Mouse (Mus musculus) left cerebral cortex, postnatal 4 days (tissue): ENCODE data around the gene Trappc3. TPM values are rescaled to one million over a fixed set of nuclear protein-coding genes. Genes with fewer than 3 reads are reported as not detected.
"Not testable (repeated sequence)": the region's sequence is repeated elsewhere in the genome, so short reads cannot be mapped to it uniquely, and the experiment has no call there.

ENCODE experiments used
- DNase-seq: peaks from one replicate; pipeline ENCODE4 v3.0.0-alpha.2; 2022
- intact Hi-C: fragments of 180-260 bp; cut with DNase I; formaldehyde crosslinking; loops from one replicate; pipeline ENCODE4 v1.15.1; 2025
- total RNA-seq, 2 experiments: library from RNA; stranded (reverse); gene quantifications; 2 replicates each; pipeline ENCODE4 v1.2.3; 2021

The Trappc3 gene
- 100 to 1,000 TPM; 102 to 105 TPM for total RNA-seq

DNA sequence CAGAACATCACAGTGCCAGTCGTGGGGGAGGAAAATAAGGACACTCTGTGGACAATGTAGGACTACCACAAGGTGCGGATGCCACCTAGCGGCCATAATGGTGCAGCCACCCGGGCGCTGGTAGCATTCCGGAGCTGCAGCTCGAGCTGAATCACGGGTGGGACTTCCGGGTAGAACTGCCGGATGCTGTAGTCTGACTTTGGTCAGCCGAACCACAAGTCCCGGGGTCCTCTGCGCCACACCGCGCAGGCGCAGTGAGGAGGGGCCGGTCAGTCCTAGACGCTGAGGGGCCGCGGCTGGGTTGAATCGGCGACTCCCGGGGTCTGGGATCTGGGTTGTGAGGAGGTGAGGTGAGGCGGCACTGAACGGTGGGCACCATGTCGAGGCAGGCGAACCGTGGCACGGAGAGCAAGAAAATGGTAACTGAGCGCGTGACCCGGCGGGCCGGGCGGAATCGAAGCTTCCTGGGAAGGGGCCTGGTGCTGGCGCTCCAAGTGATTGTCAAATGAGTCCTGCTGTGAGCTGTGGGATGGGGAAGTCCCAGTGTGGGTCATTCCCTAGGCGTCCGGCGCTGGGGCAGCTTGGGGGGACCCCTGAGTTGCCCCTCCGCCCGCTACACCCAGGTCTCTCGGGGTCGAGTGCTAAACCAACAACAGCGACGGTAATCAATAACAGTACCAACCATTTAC is at the start of gene Trappc3:
Trappc3 (plus strand) TSS at position 207 of the 689 bp plus-strand sequence.
- DNase-seq, result peak; percentile 100
- intact Hi-C loops, result loop anchor here (5.0 kb wide), 1 partner anchor 35 kb away; no protein-coding TSS in a partner anchor

DNA sequence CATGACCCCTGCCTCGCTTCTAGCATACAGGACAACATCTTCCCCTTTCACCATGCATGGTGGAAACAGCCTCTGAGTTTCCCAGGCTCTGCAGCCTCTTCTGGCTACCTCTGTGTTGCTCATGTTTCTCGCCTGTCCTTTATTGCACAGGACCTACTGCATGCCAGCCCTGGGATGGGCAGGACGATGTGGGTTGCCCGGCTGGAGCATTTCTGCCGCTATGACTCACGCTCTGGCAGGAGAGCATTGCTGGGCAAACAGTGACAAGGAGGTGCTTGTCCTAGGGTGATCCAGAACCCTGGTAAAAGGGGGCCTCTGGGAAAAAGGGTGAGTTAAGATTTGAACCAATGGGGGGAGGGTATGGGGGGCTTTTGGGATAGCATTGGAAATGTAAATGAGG is 44.4 kb upstream of the Trappc3 start:
- intact Hi-C loops, result loop anchor here (5.0 kb wide), 1 partner anchor 40 kb away; the partner anchor contains the start of gene Map7d1

GRCm38 (mm10) chr4:126219540-126219939 is 42.6 kb upstream of the Trappc3 start:
- DNase-seq, result not testable (repeated sequence)
- intact Hi-C loops, result loop anchor here (5.0 kb wide), 1 partner anchor 38 kb away; the partner anchor contains the start of gene Map7d1

More for the DNA sequence above, 44.4 kb upstream of the Trappc3 start:
- no peak for DNase-seq

DNA sequence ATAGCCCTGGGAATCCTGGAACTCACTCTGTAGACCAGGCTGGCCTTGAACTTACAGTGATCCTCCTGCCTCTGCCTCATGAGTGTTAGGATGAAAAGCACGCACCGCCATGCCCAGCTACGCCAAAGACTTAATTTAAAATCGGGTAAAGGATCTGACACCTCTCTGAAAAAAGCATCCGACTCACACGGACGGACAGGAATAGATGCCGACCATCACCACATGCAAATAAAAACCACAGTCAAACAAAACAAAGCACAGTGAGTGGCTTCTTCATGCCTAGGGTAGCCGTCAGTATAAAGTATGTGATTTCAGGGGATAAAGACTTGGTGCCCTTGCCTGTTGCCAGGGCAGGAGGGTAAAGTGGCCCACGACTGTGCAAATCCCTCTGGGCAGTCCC is 42.1 kb upstream of the Trappc3 start:
- no peak for DNase-seq
- intact Hi-C loops, result no loop called here

- DNase-seq, result no peak
- intact Hi-C loops, result no loop called here
Measured at GRCm38 (mm10) chr4:126222631-126223030, 39.5 kb upstream of the Trappc3 start.

- intact Hi-C loops, result loop anchor here (5.0 kb wide), 2 partner anchors 36 to 51 kb away; partner anchors contain the start of gene Trappc3
- DNase-seq, result no peak
Measured at GRCm38 (mm10) chr4:126226640-126227039, 35.5 kb upstream of the Trappc3 start.

DNA sequence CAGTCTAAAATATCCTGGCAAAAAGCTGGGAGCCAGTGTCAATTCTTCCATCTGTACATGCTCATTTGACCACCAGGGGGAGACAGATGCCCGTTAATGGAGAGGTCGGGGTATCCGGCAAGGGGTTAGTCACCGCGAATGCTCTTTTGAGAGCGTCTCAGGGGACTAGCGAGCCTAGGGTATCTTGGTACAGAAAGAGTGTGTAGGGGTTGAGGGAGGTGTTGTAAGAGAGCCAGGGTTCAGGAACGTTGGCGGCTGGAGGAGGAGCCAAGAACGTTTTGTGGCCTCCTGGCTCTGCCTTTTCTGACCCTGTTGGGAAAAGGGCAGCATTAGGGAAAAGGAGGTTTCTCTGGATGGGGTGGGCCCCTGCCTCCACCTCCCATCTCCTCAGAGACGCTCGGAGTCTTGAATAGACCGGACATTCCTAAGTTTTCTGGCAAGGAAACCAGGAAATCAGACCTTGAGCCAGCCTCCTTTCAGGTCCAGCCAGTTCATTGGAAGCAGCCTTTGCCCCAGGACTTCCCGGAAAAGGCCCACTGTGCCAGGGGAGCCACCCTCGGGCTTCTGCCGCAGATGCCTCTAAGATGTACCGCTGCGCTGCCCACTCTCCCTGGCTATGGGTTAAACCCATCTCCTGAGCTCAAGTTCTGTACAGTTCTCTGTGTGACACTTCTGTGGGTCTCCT is 34.9 kb upstream of the Trappc3 start:
- DNase-seq, result peak; percentile 93
- intact Hi-C loops, result loop anchor here (5.0 kb wide), 2 partner anchors 35 to 50 kb away; partner anchors contain the start of gene Trappc3

DNA sequence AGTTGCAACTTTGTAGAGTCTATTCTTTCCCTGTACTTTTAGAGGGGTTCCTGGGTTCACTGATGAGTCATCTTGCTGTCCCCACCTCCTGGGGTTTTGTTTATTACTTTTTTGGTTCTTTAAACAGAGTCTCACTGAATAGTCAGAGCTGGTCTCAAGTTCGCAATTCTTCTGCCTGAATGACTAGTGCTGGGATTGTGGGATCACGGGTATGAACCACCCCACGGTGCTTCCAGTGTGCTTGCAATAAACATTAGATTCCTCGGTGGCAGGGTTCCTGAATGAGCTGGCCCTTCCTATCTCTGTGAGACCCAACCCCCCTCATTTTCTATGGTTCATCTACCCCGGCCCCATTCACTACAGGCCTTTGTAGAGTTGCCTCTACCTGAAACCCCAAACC is 34.0 kb upstream of the Trappc3 start:
- intact Hi-C loops, result loop anchor here (5.0 kb wide), 2 partner anchors 34 to 49 kb away; partner anchors contain the start of gene Trappc3

GRCm38 (mm10) chr4:126229900-126230299 is 32.2 kb upstream of the Trappc3 start:
- intact Hi-C loops, result loop anchor here (5.0 kb wide), 2 partner anchors 32 to 47 kb away; partner anchors contain the start of gene Trappc3

More for the DNA sequence above, 34.0 kb upstream of the Trappc3 start:
- no peak for DNase-seq

GRCm38 (mm10) chr4:126233676-126234308 is 28.3 kb upstream of the Trappc3 start:
- no peak for DNase-seq
- intact Hi-C loops, result no loop called here

More at GRCm38 (mm10) chr4:126229900-126230299, 32.2 kb upstream of the Trappc3 start:
- no peak for DNase-seq

GRCm38 (mm10) chr4:126234496-126235175 is 27.5 kb upstream of the Trappc3 start:
- intact Hi-C loops, result no loop called here
- DNase-seq, result no peak

DNA sequence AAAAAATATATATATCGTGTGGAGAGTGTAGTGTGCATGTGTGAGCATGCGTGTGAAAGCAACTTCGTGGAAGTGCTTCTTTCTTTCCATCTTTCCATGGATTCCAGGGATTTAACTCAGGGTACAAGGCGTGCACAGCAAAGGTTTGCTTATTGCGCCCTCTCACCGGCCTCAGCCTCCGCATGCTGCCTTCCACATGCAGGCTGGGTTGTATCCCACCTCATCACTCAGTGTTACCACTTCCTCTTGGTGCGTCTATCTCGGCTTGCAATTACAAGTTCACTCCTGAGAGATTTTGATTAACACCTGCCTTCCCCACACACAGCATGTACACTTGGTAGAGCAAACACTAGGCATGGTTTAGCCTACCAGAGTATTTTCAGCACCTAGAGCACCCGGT is 26.9 kb upstream of the Trappc3 start:
- no peak for DNase-seq
- intact Hi-C loops, result no loop called here

GRCm38 (mm10) chr4:126236467-126237280 is 25.5 kb upstream of the Trappc3 start:
- intact Hi-C loops, result no loop called here
- DNase-seq, result no peak

GRCm38 (mm10) chr4:126237721-126238242 is 24.3 kb upstream of the Trappc3 start:
- no peak for DNase-seq
- intact Hi-C loops, result no loop called here

DNA sequence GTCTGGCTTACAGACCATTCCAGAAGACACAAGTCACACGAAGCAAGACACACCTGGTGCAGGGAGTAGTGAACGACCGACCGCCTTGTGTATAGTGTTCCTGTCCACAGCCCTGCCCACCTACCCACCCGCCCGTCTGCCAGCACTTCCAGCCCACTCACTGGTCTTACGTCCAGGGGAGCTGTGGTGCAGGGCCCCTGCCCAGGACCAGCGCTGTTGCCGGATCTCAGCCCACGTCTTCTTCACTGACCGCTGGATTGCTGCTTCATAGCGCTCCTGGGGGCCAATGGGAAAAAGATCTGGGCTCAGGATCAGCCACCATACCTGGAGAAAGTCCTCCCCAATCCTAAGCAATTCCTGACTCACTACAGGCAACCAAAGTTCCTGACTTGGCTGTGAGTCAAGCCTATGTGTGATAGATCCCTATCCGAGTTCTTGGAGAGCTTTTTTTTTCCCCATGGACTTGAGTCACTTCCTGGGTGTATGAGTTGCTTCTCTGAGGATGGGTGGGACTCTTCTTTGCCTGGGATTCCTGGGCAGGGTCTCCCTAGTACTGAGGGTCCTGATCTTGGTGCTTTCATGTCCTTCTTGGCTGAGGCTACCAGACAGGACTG is 22.2 kb upstream of the Trappc3 start:
- intact Hi-C loops, result no loop called here
- DNase-seq, result no peak

GRCm38 (mm10) chr4:126241956-126242355 is 20.2 kb upstream of the Trappc3 start:
- DNase-seq, result no peak
- intact Hi-C loops, result no loop called here

DNA sequence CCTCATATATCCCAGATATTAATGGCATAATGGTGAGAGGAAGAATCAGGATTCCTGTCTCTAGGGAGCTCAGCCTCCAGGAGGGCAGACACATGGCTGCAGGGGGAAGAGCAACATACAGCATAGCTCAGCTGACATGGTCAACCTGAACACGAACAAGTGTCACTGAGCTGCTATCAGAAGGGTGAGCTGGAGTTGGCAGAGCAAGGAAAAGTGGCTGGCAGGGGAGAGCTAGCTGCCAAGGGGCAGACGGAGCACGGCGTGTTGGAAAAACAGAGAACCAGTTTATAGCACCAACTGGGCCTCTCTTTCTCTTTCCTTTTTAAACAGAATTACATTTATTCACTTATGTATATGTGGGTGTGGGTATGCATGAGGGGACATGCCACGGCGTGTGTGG is 19.6 kb upstream of the Trappc3 start:
- intact Hi-C loops, result no loop called here
- DNase-seq, result no peak

- intact Hi-C loops, result no loop called here
- no peak for DNase-seq
Measured at GRCm38 (mm10) chr4:126246202-126246889, 15.8 kb upstream of the Trappc3 start.
